Mouse (Mus musculus) Patski (cell line): Measurements from ENCODE around the gene Kat7. TPM values are rescaled to one million over a fixed set of nuclear protein-coding genes. Genes with fewer than 3 reads are reported as not detected.
A peak's percentile ranks its signal among the peaks of the same experiment; 100 is the strongest.

Experiments used
- ATAC-seq: fragments of 100-300 bp; one replicate; pipeline ENCODE4 v1.8.0; 2021
- CTCF ChIA-PET: fragments of 350-600 bp; sonication (Branson Sonifier 250); formaldehyde crosslinking; loops from one replicate; lab custom pipeline; 2022; ENCODE audit warnings: inconsistent platforms; lab: Charles Lee
- POLR2A ChIA-PET: fragments of 350-600 bp; sonication (Branson Sonifier 250); formaldehyde crosslinking; loops from one replicate; lab custom pipeline; 2022; ENCODE audit warnings: antibody characterized with exemption, inconsistent platforms; lab: Charles Lee
- DNase-seq: peaks from one replicate; pipeline ENCODE4 v3.0.0-alpha.2; 2011; ENCODE audit warnings: low read depth, low spot score
- H3K27me3 ChIP-seq: fragments of 371-371 bp; one replicate; pipeline ENCODE4 v1.5.1; 2021
- CTCF ChIP-seq: fragments of 100-300 bp; IDR thresholded peaks from one replicate; pipeline ENCODE4 v1.5.1; 2021
- in situ Hi-C: fragments of 300-500 bp; cut with MboI; formaldehyde crosslinking; loops from 3 replicates; pipeline ENCODE4 v1.11.1; 2018; ENCODE audit warnings: low pct_unique_long_range_greater_than_20kb, mixed read lengths
- polyA plus RNA-seq: library from polyadenylated mRNA; unstranded; gene quantifications from one replicate; pipeline ENCODE4 v1.2.3, GENCODE M21; 2021

Kat7 gene
- polyA plus RNA-seq, 1 experiment from 2014 or later, result 52.5 TPM

- DNase-seq (no peak), ATAC-seq (no peak)
- ChIA-PET POLR2A (no interaction called here), CTCF (interaction anchor here (1.1 to 1.2 kb wide), 3 partner anchors 9 to 11 kb away, joined by 3 to 4 read pairs (median 3); no protein-coding TSS in a partner anchor)
- in situ Hi-C loops, result loop anchor here (25.0 kb wide), 1 partner anchor 287 kb away; no protein-coding TSS in a partner anchor
- TF ChIP-seq CTCF, result no peak
- H3K27me3 ChIP-seq, result no peaks in the 10 kb centered on the region
These were observed 40.2 kb upstream of the Kat7 start for GRCm38 (mm10) chr11:95350289-95350688.

GRCm38 (mm10) chr11:95344181-95344580, 34.1 kb upstream of the Kat7 start:
- TF ChIP-seq CTCF, result no peak
- no peak for ATAC-seq
- CTCF ChIA-PET, result no interaction called here

GRCm38 (mm10) chr11:95343180-95343579, 33.1 kb upstream of the Kat7 start:
- in situ Hi-C loops, result no loop called here
- POLR2A ChIA-PET, result interaction anchor here (0.7 to 0.8 kb wide), 2 partner anchors 11 to 23 kb away, joined by 3 read pairs; no protein-coding TSS in a partner anchor
- TF ChIP-seq CTCF, result no peak

More at GRCm38 (mm10) chr11:95344181-95344580, 34.1 kb upstream of the Kat7 start:
- no peak for DNase-seq
- in situ Hi-C loops, result no loop called here
- POLR2A ChIA-PET, result no interaction called here
- no peaks in the 10 kb centered on the region for H3K27me3 ChIP-seq

GRCm38 (mm10) chr11:95340664-95341063, 30.6 kb upstream of the Kat7 start:
- POLR2A ChIA-PET, result no interaction called here
- ATAC-seq (no peak), DNase-seq (no peak)
- CTCF ChIA-PET, result interaction anchor here (1.1 kb wide), 2 partner anchors 10 to 18 kb away, joined by 3 to 4 read pairs; no protein-coding TSS in a partner anchor
- peaks cover 4% of the 10 kb centered on the region for H3K27me3 ChIP-seq
- no peak for TF ChIP-seq CTCF
- in situ Hi-C loops, result no loop called here

More at GRCm38 (mm10) chr11:95343180-95343579, 33.1 kb upstream of the Kat7 start:
- no peak for ATAC-seq
- CTCF ChIA-PET, result no interaction called here
- no peak for DNase-seq
- no peaks in the 10 kb centered on the region for H3K27me3 ChIP-seq

- TF ChIP-seq CTCF, result no peak
- peaks cover 4% of the 10 kb centered on the region for H3K27me3 ChIP-seq
- DNase-seq (no peak), ATAC-seq (no peak)
- CTCF ChIA-PET, result interaction anchor here (1.1 kb wide), 2 partner anchors 11 to 18 kb away, joined by 3 to 4 read pairs; no protein-coding TSS in a partner anchor
- POLR2A ChIA-PET, result no interaction called here
- in situ Hi-C loops, result no loop called here
These were observed 30.2 kb upstream of the Kat7 start for GRCm38 (mm10) chr11:95340259-95340658.

GRCm38 (mm10) chr11:95339471-95340021, 29.5 kb upstream of the Kat7 start:
- in situ Hi-C loops, result no loop called here
- CTCF ChIA-PET, result interaction anchor here (1.3 kb wide), 1 partner anchor 11 kb away, joined by 3 read pairs; no protein-coding TSS in a partner anchor
- POLR2A ChIA-PET, result no interaction called here
- TF ChIP-seq CTCF, result no peak
- DNase-seq, result no peak
- peaks cover 4% of the 10 kb centered on the region for H3K27me3 ChIP-seq
- no peak for ATAC-seq

GRCm38 (mm10) chr11:95337846-95338342, 27.8 kb upstream of the Kat7 start:
- no peak for ATAC-seq
- H3K27me3 ChIP-seq, result peaks cover 4% of the 10 kb centered on the region
- in situ Hi-C loops, result no loop called here
- CTCF ChIA-PET, result no interaction called here
- POLR2A ChIA-PET, result no interaction called here
- no peak for TF ChIP-seq CTCF
- DNase-seq, result no peak

GRCm38 (mm10) chr11:95337129-95337813, 27.2 kb upstream of the Kat7 start:
- ChIA-PET POLR2A (interaction anchor here (1.5 kb wide), 1 partner anchor 25 kb away, joined by 3 read pairs; no protein-coding TSS in a partner anchor), CTCF (no interaction called here)
- in situ Hi-C loops, result no loop called here
- no peak for TF ChIP-seq CTCF
- ATAC-seq (no peak), DNase-seq (no peak)
- peaks cover 4% of the 10 kb centered on the region for H3K27me3 ChIP-seq

GRCm38 (mm10) chr11:95336568-95337128, 26.6 kb upstream of the Kat7 start, which contains the start of gene Fam117a:
Gene Fam117a (plus strand): TSS chr11:95337018.
- TF ChIP-seq CTCF, result no peak
- ATAC-seq, result peak; percentile 99
- ChIA-PET POLR2A (interaction anchor here (1.5 kb wide), 1 partner anchor 24 kb away, joined by 3 read pairs; no protein-coding TSS in a partner anchor), CTCF (no interaction called here)
- DNase-seq, result peak; percentile 61
- in situ Hi-C loops, result no loop called here
- H3K27me3 ChIP-seq, result peaks cover 4% of the 10 kb centered on the region

GRCm38 (mm10) chr11:95334448-95335060, 24.5 kb upstream of the Kat7 start:
- ChIA-PET CTCF (interaction anchor here (1.0 to 1.2 kb wide), 2 partner anchors 11 to 16 kb away, joined by 3 to 4 read pairs; no protein-coding TSS in a partner anchor), POLR2A (no interaction called here)
- DNase-seq (no peak), ATAC-seq (no peak)
- in situ Hi-C loops, result no loop called here
- peaks cover 4% of the 10 kb centered on the region for H3K27me3 ChIP-seq
- TF ChIP-seq CTCF, result no peak
